Mouse (Mus musculus) megakaryocyte progenitor cell, adult 5-6 weeks (primary cell): Measurements from ENCODE around the gene Sh2d3c. TPM values are rescaled to one million over a fixed set of nuclear protein-coding genes. Genes with fewer than 3 reads are reported as not detected.
A peak's percentile ranks its signal among the peaks of the same experiment; 100 is the strongest.

Experiments
- ATAC-seq: replicated peaks from 2 replicates; pipeline ENCODE4 v1.8.0; 2016; ENCODE audit warnings: mild to moderate bottlenecking, moderate TSS enrichment, inconsistent platforms; ENCODE audit not compliant: poor library complexity
- total RNA-seq, 2 experiments: library from RNA; stranded (forward) in 1 of 2; stranded (reverse) in 1 of 2; fragments of 157-497, 149-512 nt in 1 of 2; fragments of 200-1000 nt in 1 of 2; gene quantifications; 2 replicates each; pipeline versions ENCODE4 v1.2.3 to v1.2.4; 2015 to 2017

Sh2d3c gene
- total RNA-seq (2015): 18.2 and 19.9 TPM in 2 replicates
- 10.3 and 10.7 TPM in 2 replicates for total RNA-seq (2017)

- peak; percentile 67 for ATAC-seq
These were observed at the start of gene Sh2d3c for GRCm38 (mm10) chr2:32720681-32721229. TSS of gene Sh2d3c (plus strand) at chr2:32721055.

- ATAC-seq: no peak
These were observed 49.7 kb upstream of the Sh2d3c start for GRCm38 (mm10) chr2:32671147-32671546.

- no peak for ATAC-seq
These were observed 48.8 kb upstream of the Sh2d3c start for GRCm38 (mm10) chr2:32671907-32672595.

- no peak for ATAC-seq
These were observed 47.5 kb upstream of the Sh2d3c start for GRCm38 (mm10) chr2:32673176-32673917.

- 0 out of 2 replicates have a peak, but pooled peaks have one; percentile 38 for ATAC-seq
These were observed 44.0 kb upstream of the Sh2d3c start for GRCm38 (mm10) chr2:32676821-32677220.

- no peak for ATAC-seq
These were observed 43.2 kb upstream of the Sh2d3c start for GRCm38 (mm10) chr2:32677683-32678082.

GRCm38 (mm10) chr2:32680051-32680451 is 40.8 kb upstream of the Sh2d3c start:
- no peak for ATAC-seq

- no peak for ATAC-seq
These were observed 39.7 kb upstream of the Sh2d3c start for GRCm38 (mm10) chr2:32680961-32681650.

GRCm38 (mm10) chr2:32681754-32682153 is 39.1 kb upstream of the Sh2d3c start:
- ATAC-seq: no peak

GRCm38 (mm10) chr2:32682721-32683417 is 38.0 kb upstream of the Sh2d3c start:
- no peak for ATAC-seq

- no peak for ATAC-seq
These were observed 37.2 kb upstream of the Sh2d3c start for GRCm38 (mm10) chr2:32683701-32684100.

- no peak for ATAC-seq
These were observed 36.0 kb upstream of the Sh2d3c start for GRCm38 (mm10) chr2:32684681-32685428.

- no peak for ATAC-seq
These were observed 35.0 kb upstream of the Sh2d3c start for GRCm38 (mm10) chr2:32685807-32686206.

GRCm38 (mm10) chr2:32686640-32687039 is 34.2 kb upstream of the Sh2d3c start:
- ATAC-seq: no peak

- ATAC-seq: no peak
These were observed 33.3 kb upstream of the Sh2d3c start for GRCm38 (mm10) chr2:32687562-32687961.

- ATAC-seq: peak; percentile 75
These were observed 31.4 kb upstream of the Sh2d3c start for GRCm38 (mm10) chr2:32689420-32689819.

- no peak for ATAC-seq
These were observed 29.8 kb upstream of the Sh2d3c start for GRCm38 (mm10) chr2:32691041-32691440.

GRCm38 (mm10) chr2:32692496-32692895 is 28.4 kb upstream of the Sh2d3c start:
- ATAC-seq: no peak

- ATAC-seq: no peak
These were observed 27.6 kb upstream of the Sh2d3c start for GRCm38 (mm10) chr2:32693282-32693681.

GRCm38 (mm10) chr2:32693823-32694411 is 26.9 kb upstream of the Sh2d3c start:
- peak; percentile 95 for ATAC-seq
